ENCODE assay signal across 8 mouse cellular contexts in the genomic region with DNA sequence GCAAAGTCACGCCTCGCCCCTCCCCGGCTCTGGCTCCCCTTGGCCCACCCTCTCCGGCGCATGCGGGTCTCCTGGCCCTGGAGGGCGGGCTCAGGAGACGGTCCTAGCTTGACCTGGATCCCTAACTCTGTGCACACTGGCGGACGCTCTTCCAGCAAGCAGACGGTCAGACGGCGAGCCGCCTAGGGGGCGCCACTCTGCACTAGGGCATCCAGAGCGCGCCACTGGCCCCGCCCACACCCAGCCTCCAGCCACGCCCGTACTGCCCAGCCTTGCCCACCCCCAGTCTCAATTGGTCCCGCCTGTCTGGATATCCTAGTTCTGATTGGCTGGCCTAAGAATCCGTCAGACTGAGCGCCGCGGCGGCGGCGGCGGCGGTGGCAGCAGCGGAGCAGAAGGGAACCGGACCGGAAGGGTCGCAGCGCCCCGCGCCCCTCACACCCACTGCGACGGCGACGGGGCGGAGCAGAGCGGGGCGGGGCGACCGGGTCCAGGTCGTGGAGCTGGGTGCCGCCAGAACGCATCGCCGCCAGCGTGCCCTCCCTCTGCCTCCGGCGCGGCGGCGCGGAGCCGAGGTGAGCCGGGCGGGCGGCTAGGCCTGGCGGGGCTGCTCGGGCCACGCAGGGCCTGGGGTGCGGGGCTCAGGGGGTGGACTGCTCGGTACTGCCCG. TPM values are rescaled to one million over a fixed set of nuclear protein-coding genes. Genes with fewer than 3 reads are reported as not detected.
DNase-seq lines count a peak whose midpoint lies in the region; ATAC-seq lines count a peak whose summit lies in the region.

TSS of gene Mapk9 (plus strand) at position 351 of the 670 bp plus-strand sequence.

- intact Hi-C loops in gastrocnemius, postnatal 14 days (cut with DNase I; ENCODE audit: low total_unique reads) = loop anchor here (10.0 kb wide), 1 partner anchor 122 kb away; no protein-coding TSS in a partner anchor
- intact Hi-C loops in left cerebral cortex, postnatal 10 days (cut with DNase I) = loop anchor here (5.0 kb wide), 2 partner anchors 119 to 134 kb away; partner anchors contain the start of gene Cnot6

- DNase-seq in adrenal gland, adult (ENCODE audit: inconsistent age in 2 of 2, low spot score in 1 of 2) = peak; percentile 99
- DNase-seq in embryo, embryonic 10.5 days (ENCODE audit: low spot score) = peak; percentile 98
- DNase-seq in gastrocnemius, postnatal 14 days = peak; percentile 98
- DNase-seq in left cerebral cortex, postnatal 10 days (ENCODE audit: extremely low spot score in 1 of 2, low spot score in 2 of 2) = peak; percentile 98 to 99
- peak; percentile 97 for DNase-seq in right cerebral cortex, postnatal 25 days
- DNase-seq in urinary bladder, postnatal 4 days (ENCODE audit: low spot score in 2 of 2) = peak; percentile 95 to 97

- ATAC-seq in inflammation-experienced regulatory T-cells, adult 6 months = peak; percentile 95
- peak; percentile 90 for ATAC-seq in megakaryocyte-erythroid progenitor cell, adult 5-6 weeks (replicated peaks; ENCODE audit: low FRiP score, low TSS enrichment, poor library complexity, severe bottlenecking)

RNA-seq across cellular contexts. Expression of gene Mapk9, which starts in this region (rescaled TPM):
- 10 to 100 TPM; 40.6 to 43.9 TPM for total RNA-seq in gastrocnemius, postnatal 14 days (2021)
- polyA plus RNA-seq in inflammation-experienced regulatory T-cells, adult 6 months (2017; shearing (Covaris generic)) = 10 to 100 TPM; 15.9 to 20.5 (median 17.6) TPM
- total RNA-seq in left cerebral cortex, postnatal 10 days (2021) = 100 to 1,000 TPM; 202 to 212 TPM
- total RNA-seq in megakaryocyte-erythroid progenitor cell, adult 5-6 weeks (2014; fragmentation: Nextera tagmentation) = 107 and 112 TPM in 2 replicates
- total RNA-seq in megakaryocyte-erythroid progenitor cell, adult 5-6 weeks (2017) = 94.5 and 98.9 TPM in 2 replicates

Comparison
In these comparisons a context has a peak if more than half of its experiments do, and no peak if none do; other contexts are left out.
1. Peak in every context shown above with its lines: DNase-seq and ATAC-seq.